Mouse (Mus musculus): ENCODE results near the gene 2310030G06Rik.

- no peak for TF ChIP-seq POLR2A (IDR thresholded peaks at IDR 0.05; ENCODE audit: low read depth, low read length)
- no peak for TF ChIP-seq CTCF (conservative IDR thresholded peaks at IDR 0.05; ENCODE audit: insufficient read depth, insufficient read length, low read depth, low read length)
These were observed 15.3 kb upstream of the 2310030G06Rik start for GRCm38 (mm10) chr9:50761520-50762243.
